Mouse (Mus musculus): Measurements from ENCODE around the gene Naif1. TPM values are rescaled to one million over a fixed set of nuclear protein-coding genes. Genes with fewer than 3 reads are reported as not detected.

The Naif1 gene
- polyA plus RNA-seq, 1 experiment = 4.4 TPM

- 56% methylated on average over 5 of the region's 5 CpGs for WGBS
- H3K36me3 ChIP-seq (ENCODE audit: control insufficient read depth, insufficient read depth, low read length) = peaks cover 48% of the 10 kb centered on the region
- H3K4me1 ChIP-seq (ENCODE audit: control insufficient read depth, insufficient read depth, insufficient read length, low read length) = peaks cover 6% of the 10 kb centered on the region
- TF ChIP-seq CTCF (IDR thresholded peaks at IDR 0.05; ENCODE audit: extremely low read depth, insufficient read length, insufficient replicate concordance, low read depth, low read length) (no peak), POLR2A (IDR thresholded peaks at IDR 0.05; ENCODE audit: low read depth, low read length) (no peak)
- no peak overlapping the region for H3K4me3 ChIP-seq (ENCODE audit: low read depth, low read length)
- H3K27me3 ChIP-seq (ENCODE audit: control insufficient read depth, insufficient read depth, low read length) = no peaks in the 10 kb centered on the region
- H3K27ac ChIP-seq (ENCODE audit: insufficient read depth, low read depth, low read length) = no peak overlapping the region
Measured at GRCm38 (mm10) chr2:32413936-32414335, 36.3 kb upstream of the Naif1 start.

DNA sequence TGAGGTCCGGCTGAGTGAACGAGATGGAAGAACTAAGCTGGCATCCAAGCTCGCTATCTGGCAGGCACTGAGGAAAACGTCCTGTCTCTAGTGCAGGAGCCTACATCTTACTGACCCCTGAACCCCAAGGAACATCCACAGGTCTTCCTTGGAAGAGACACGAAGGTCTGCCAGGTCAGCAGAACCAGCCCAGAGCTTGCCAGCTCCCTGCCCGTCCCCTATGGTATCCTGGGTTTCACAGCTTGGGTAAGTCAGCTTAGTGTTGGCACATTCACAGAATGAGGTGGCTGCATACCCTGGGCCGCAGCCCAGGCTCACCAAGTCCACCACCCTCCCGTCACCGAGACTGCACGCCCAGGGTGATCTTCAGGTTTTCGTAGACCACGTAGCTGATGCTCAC lies 34.5 kb upstream of the Naif1 start:
- Histone ChIP-seq H3K27ac (ENCODE audit: insufficient read depth, low read depth, low read length) (no peak overlapping the region), H3K36me3 (ENCODE audit: control insufficient read depth, insufficient read depth, low read length) (peaks cover 66% of the 10 kb centered on the region), H3K27me3 (ENCODE audit: control insufficient read depth, insufficient read depth, low read length) (no peaks in the 10 kb centered on the region), H3K4me1 (ENCODE audit: control insufficient read depth, insufficient read depth, insufficient read length, low read length) (peaks cover 3% of the 10 kb centered on the region; the same call in 1 of the 2 replicates), H3K4me3 (ENCODE audit: low read depth, low read length) (no peak overlapping the region)
- TF ChIP-seq POLR2A (IDR thresholded peaks at IDR 0.05; ENCODE audit: low read depth, low read length) = no peak
- TF ChIP-seq CTCF (IDR thresholded peaks at IDR 0.05; ENCODE audit: extremely low read depth, insufficient read length, insufficient replicate concordance, low read depth, low read length) = no peak
- 92% methylated on average over 12 of the region's 12 CpGs for WGBS

DNA sequence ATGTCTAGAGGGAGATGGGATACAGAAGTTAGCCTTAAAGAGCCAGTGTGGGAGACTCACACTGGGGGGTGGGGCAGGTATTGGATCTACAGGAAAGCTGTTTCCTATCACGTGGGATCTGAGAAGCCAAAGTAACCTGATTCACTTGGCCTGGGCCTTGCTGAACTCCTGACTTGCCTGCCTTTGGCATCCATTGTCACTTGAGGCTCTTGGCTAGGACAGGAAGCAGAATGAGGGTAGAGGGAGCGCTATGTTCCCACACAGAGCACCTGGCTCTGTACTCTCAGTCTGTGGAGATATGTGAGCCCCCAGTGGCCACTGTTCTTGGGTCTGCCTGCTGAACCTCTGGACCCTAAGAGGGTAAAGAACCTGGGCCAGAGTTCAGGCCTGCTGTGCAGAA lies 33.7 kb upstream of the Naif1 start:
- TF ChIP-seq CTCF (IDR thresholded peaks at IDR 0.05; ENCODE audit: extremely low read depth, insufficient read length, insufficient replicate concordance, low read depth, low read length) (no peak), POLR2A (IDR thresholded peaks at IDR 0.05; ENCODE audit: low read depth, low read length) (no peak)
- 86% methylated on average over 2 of the region's 2 CpGs for WGBS
- Histone ChIP-seq H3K4me1 (ENCODE audit: control insufficient read depth, insufficient read depth, insufficient read length, low read length) (peaks cover 3% of the 10 kb centered on the region; the same call in 1 of the 2 replicates), H3K36me3 (ENCODE audit: control insufficient read depth, insufficient read depth, low read length) (peaks cover 69% of the 10 kb centered on the region), H3K4me3 (ENCODE audit: low read depth, low read length) (no peak overlapping the region), H3K27ac (ENCODE audit: insufficient read depth, low read depth, low read length) (no peak overlapping the region), H3K27me3 (ENCODE audit: control insufficient read depth, insufficient read depth, low read length) (no peaks in the 10 kb centered on the region)

DNA sequence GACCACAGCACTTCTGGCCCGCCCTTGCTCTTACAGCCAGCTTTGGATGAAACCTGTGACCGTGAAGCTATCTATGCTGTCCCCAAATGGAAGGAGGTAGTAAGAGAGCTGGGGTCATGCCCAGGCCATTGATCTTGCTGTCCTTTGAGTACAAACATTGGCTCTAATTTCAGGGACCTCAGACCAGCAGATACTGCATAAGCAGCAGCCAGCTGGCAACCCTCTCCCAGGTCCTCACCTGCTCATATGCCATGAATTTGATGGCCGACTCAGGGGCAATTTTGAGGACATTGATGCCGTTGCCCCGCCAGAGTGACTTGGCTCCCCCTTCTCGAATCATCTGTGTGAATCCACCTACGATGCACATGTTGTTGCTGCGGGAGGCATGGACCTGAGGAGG lies 32.8 kb upstream of the Naif1 start:
- Histone ChIP-seq H3K36me3 (ENCODE audit: control insufficient read depth, insufficient read depth, low read length) (peaks cover 69% of the 10 kb centered on the region), H3K4me3 (ENCODE audit: low read depth, low read length) (no peak overlapping the region), H3K27ac (ENCODE audit: insufficient read depth, low read depth, low read length) (no peak overlapping the region), H3K4me1 (ENCODE audit: control insufficient read depth, insufficient read depth, insufficient read length, low read length) (peaks cover 9% of the 10 kb centered on the region), H3K27me3 (ENCODE audit: control insufficient read depth, insufficient read depth, low read length) (no peaks in the 10 kb centered on the region)
- 89% methylated on average over 8 of the region's 8 CpGs for WGBS
- TF ChIP-seq CTCF (IDR thresholded peaks at IDR 0.05; ENCODE audit: extremely low read depth, insufficient read length, insufficient replicate concordance, low read depth, low read length) = no peak
- no peak for TF ChIP-seq POLR2A (IDR thresholded peaks at IDR 0.05; ENCODE audit: low read depth, low read length)

- Histone ChIP-seq H3K27ac (ENCODE audit: insufficient read depth, low read depth, low read length) (peak overlapping the region; percentile 33), H3K4me1 (ENCODE audit: control insufficient read depth, insufficient read depth, insufficient read length, low read length) (peaks cover 15% of the 10 kb centered on the region), H3K27me3 (ENCODE audit: control insufficient read depth, insufficient read depth, low read length) (no peaks in the 10 kb centered on the region), H3K4me3 (ENCODE audit: low read depth, low read length) (no peak overlapping the region), H3K36me3 (ENCODE audit: control insufficient read depth, insufficient read depth, low read length) (peaks cover 69% of the 10 kb centered on the region)
- 48% methylated on average over 12 of the region's 12 CpGs for WGBS
- TF ChIP-seq POLR2A (IDR thresholded peaks at IDR 0.05; ENCODE audit: low read depth, low read length) = no peak
- TF ChIP-seq CTCF (IDR thresholded peaks at IDR 0.05; ENCODE audit: extremely low read depth, insufficient read length, insufficient replicate concordance, low read depth, low read length) = no peak
Measured at GRCm38 (mm10) chr2:32418430-32419151, 31.7 kb upstream of the Naif1 start.

- Histone ChIP-seq H3K4me3 (ENCODE audit: low read depth, low read length) (no peak overlapping the region), H3K4me1 (ENCODE audit: control insufficient read depth, insufficient read depth, insufficient read length, low read length) (peaks cover 18% of the 10 kb centered on the region), H3K27me3 (ENCODE audit: control insufficient read depth, insufficient read depth, low read length) (no peaks in the 10 kb centered on the region), H3K27ac (ENCODE audit: insufficient read depth, low read depth, low read length) (peak overlapping the region; percentile 33), H3K36me3 (ENCODE audit: control insufficient read depth, insufficient read depth, low read length) (peaks cover 65% of the 10 kb centered on the region)
- TF ChIP-seq POLR2A (IDR thresholded peaks at IDR 0.05; ENCODE audit: low read depth, low read length) (no peak), CTCF (IDR thresholded peaks at IDR 0.05; ENCODE audit: extremely low read depth, insufficient read length, insufficient replicate concordance, low read depth, low read length) (no peak)
- 53% methylated on average over 3 of the region's 3 CpGs for WGBS
Measured at GRCm38 (mm10) chr2:32419359-32419758, 30.9 kb upstream of the Naif1 start.

- H3K27ac ChIP-seq (ENCODE audit: insufficient read depth, low read depth, low read length) = no peak overlapping the region
- TF ChIP-seq POLR2A (IDR thresholded peaks at IDR 0.05; ENCODE audit: low read depth, low read length) (no peak), CTCF (IDR thresholded peaks at IDR 0.05; ENCODE audit: extremely low read depth, insufficient read length, insufficient replicate concordance, low read depth, low read length) (no peak)
Measured at GRCm38 (mm10) chr2:32420066-32420608, 30.1 kb upstream of the Naif1 start.

More at GRCm38 (mm10) chr2:32420066-32420608, 30.1 kb upstream of the Naif1 start:
- Histone ChIP-seq H3K27me3 (ENCODE audit: control insufficient read depth, insufficient read depth, low read length) (no peaks in the 10 kb centered on the region), H3K4me3 (ENCODE audit: low read depth, low read length) (no peak overlapping the region), H3K4me1 (ENCODE audit: control insufficient read depth, insufficient read depth, insufficient read length, low read length) (peaks cover 25% of the 10 kb centered on the region), H3K36me3 (ENCODE audit: control insufficient read depth, insufficient read depth, low read length) (peaks cover 58% of the 10 kb centered on the region)
- WGBS = 82% methylated on average over 12 of the region's 12 CpGs

Data from small intestine, adult 2 months (tissue).